Mouse (Mus musculus) heart, adult 2 months (tissue): ENCODE measurements around the gene Gpr137c.

Experiments used
- CTCF ChIP-seq: fragments of 200-600 bp; IDR thresholded peaks from 2 replicates; pipeline ENCODE4 v1.8.1; 2022; ENCODE audit warnings: antibody characterized with exemption, mild to moderate bottlenecking, moderate library complexity
- EP300 ChIP-seq: fragments of 200-500 bp; IDR thresholded peaks from 2 replicates; pipeline ENCODE4 v1.6.1; 2011; ENCODE audit warnings: low read depth, low read length, control low read depth; ENCODE audit not compliant: insufficient read depth
- POLR2A ChIP-seq: fragments of 200-500 bp; IDR thresholded peaks from 2 replicates; pipeline ENCODE4 v1.6.1; 2011; ENCODE audit warnings: mild to moderate bottlenecking, low read depth, low read length, control low read depth; ENCODE audit not compliant: insufficient read depth

DNA sequence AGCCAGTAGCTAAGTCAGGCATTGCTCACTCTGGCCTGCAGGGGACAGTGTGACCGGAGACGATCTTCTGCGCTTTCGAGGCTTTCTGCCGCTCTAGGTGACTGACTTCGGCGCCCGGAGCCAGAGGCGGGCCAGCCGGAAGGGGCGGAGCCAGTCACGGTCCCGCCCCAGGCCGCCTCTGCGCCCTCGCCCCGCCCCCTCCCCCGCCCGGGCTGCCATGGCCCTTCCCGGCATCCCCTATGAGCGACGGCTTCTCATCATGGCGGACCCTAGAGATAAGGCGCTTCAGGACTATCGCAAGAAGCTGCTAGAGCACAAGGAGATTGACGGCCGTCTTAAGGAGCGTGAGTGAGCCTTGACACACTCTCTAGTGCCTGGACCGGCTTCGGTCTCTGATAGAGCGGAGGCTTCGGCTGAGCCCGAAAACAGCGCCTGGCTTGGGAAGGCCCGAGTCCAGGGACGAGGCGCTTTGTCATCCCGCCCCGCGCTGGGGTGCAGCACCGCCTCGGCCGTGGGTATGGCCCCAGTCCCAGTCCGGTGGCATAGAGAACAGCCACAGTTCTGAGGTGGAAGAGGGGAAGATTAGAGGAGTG lies 110.2 kb downstream of the Gpr137c start, which contains the start of gene Psmc6:
- TF ChIP-seq CTCF (peak; percentile 90), POLR2A (peak; percentile 87), EP300 (0 out of 2 replicates have a peak, but pooled peaks have one; percentile 62)
